Mouse (Mus musculus): Measurements from ENCODE around the gene Osbpl10.

GRCm38 (mm10) chr9:115023708-115024383 lies 45.5 kb downstream of the Osbpl10 start:
- TF ChIP-seq CTCF (IDR thresholded peaks at IDR 0.05; ENCODE audit: low read depth) (no peak), EP300 (optimal IDR thresholded peaks at IDR 0.05) (no peak)

Measured in stomach, postnatal 0 days (tissue).